Mouse (Mus musculus): ENCODE data around the gene Id4.

The Id4 gene

GRCm38 (mm10) chr13:48290427-48290826 is 29.4 kb downstream of the Id4 start:
- in situ Hi-C loops (cut with MboI, MseI), result no loop called here

- in situ Hi-C loops (cut with MboI, MseI), result no loop called here
These were observed 53.5 kb downstream of the Id4 start for GRCm38 (mm10) chr13:48314500-48314899.
